Mouse (Mus musculus): ENCODE results near the gene Slc41a2.
A peak's percentile ranks its signal among the peaks of the same experiment; 100 is the strongest.
"Not testable (repeated sequence)": the region's sequence is repeated elsewhere in the genome, so short reads cannot be mapped to it uniquely, and the experiment has no call there.

Gene Slc41a2

GRCm38 (mm10) chr10:83337159-83337951 lies at the start of gene Slc41a2:
TSS of gene Slc41a2 (minus strand) at chr10:83337882.
- peak; percentile 74 for DNase-seq (ENCODE audit: low spot score)

- no peak for DNase-seq (ENCODE audit: low spot score)
These were observed 47.7 kb upstream of the Slc41a2 start for GRCm38 (mm10) chr10:83385330-83385910.

DNA sequence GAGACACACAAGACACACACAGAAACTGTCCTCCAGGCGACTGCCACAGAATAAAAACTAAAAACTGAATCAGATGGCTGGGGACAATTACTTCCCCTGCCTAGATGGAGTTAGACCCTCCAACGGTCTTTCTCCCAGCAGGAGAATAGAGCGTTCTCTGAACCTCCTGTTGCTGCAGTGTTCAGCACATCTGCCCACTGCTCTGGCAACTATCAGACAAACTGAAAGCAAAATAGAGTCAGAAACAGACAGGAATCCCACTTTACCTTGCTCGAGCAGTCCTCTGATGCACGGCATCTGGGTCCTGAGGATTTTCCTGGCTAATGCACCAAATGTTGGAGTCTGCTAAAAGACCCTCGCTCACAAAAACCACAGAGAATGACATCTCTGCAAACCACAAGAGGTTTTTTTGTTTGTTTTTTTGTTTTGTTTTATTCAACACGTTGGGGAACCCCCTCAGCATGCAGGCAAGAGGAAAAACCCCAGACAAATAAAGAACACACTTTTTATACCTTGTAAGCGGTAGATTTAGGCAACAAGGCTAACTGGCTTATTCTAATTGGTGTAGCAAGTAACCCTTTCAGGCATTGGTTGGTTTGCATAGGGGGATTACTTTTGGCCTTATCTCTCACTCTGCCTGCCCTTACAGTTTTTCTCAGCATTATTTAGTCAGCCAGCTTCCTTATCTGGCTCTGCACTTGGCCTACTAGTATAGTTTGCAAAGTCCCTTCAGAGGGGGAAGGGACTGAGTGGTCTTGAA lies 47.0 kb upstream of the Slc41a2 start:
- DNase-seq (ENCODE audit: low spot score): no peak

DNA sequence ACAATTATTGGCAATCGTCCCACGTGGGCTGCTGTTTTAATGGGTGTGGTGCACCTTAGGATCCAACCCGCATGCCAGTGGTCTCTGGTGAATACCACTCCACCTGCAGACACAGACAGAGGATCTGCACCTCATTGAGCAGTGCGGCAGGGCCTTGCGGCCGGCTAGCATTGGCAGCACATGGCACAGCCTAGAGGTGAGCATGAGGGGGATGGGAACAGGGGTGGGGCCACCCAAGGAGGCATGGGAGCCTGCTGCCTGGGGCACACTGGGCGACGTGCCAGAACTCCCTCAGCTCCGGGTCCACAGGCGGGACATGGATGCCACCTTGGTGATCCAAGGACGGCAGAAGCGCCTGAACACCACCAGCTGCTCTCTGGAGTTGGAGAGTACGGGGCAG lies 46.2 kb upstream of the Slc41a2 start:
- no peak for DNase-seq (ENCODE audit: low spot score)

DNA sequence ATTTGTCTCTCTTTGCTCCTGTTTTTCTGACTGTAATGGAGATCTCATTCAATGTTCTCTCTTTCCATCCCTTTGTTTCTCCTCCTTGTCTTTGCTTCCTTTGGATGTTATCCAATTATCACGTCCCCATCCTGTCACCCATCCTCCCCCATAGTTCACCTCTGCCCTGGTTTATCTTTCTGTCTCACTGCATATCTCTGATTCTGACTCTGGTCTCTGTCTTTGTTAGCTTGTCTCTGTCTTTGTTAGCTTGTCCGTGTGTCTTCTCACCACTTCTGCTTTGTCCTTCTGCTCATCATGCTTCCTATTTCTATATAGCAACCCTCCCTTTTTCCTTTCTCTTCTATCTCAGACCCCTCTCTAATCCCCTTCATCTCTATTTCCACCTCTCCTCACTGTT lies 45.3 kb upstream of the Slc41a2 start:
- DNase-seq (ENCODE audit: low spot score): no peak

GRCm38 (mm10) chr10:83382528-83382927 lies 44.8 kb upstream of the Slc41a2 start:
- no peak for DNase-seq (ENCODE audit: low spot score)

DNA sequence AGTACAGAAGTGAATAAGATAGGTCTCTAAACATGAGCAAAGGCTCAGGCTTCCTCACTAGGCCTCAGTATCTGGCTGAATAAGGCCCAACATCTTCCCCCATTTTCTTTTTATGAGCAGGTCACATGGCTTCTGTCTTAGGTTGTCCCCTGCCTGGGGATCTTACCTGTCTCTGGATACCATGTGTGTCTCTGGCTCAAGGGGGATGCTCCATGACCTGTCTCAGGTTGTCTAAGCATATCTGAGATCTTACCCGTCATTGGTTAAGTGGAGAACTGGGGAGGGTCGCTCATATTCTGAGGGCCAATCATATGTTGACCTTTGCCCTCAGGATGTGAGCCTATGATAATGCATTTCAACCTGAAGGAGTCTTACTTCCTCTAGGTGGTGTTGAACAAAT lies 42.8 kb upstream of the Slc41a2 start:
- DNase-seq (ENCODE audit: low spot score): no peak

DNA sequence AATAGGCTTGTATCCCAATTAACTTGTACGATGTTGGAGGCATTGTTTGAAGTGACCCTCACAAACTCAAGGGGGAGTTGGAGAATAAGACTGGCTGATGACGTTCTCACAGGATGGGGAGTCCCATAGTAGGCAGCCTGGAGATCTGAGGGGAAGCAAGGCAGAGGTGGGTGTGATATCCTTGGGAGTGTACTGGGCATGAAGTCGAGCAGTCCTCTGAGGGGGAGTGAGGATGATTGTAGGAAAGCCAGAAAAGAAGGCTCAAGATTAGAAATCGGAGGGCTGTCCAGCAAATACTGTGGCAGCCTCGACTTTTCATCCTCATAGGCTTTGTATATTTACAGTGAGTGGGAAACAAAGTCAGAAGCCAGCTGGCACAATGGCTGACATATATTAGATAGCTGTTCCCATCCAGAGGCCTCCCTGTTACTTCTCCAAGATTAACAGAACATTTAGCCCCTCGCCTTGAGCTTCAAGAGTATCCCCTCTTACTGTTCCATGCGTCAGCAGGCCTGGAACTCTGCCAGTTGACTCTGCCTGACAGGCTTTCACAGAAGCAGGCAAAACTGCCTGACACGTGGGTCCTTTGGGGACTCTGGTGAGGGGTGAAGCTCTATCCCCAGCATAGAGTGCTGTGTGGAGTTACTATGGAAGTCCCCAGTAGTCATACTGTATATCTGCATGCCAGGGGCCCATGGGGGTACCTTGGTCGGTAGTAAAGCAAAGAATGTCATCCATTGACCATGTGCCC lies 40.6 kb upstream of the Slc41a2 start:
- DNase-seq (ENCODE audit: low spot score): no peak

DNA sequence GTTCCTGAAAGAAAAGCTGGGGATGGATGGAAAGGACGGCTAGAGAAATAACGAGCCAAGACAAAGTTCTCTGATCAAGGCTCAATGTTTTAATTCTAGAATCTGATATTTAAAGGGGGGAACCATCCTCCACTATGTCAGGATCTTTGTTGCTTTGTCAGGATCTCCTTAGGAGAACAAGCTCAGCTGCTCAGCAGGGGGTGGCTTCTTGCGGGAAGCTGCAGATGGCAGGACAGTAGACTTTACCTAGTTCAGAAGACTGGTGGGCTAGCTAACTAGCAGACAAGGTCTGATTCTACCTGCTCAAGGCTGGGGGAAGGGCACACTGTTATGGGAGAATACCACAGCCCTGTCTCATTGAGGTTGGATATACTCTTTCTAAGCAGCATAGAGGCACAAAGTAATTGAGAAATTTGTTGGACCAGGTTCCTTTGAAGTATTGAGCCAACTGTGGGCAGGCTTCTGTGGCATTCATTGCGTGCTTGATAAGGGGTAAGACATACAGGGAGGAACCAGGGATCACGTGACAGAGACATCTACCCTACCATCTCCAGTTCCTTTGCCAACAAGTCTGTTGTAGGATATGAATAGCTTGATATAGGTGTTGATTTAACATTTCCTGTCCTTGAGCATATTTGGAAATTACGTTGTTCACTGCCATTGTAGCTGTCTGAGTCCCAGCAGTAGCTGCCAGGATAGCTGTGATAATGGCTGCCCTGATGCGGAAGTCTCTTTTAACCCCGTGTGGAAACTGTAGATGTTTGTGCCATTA lies 39.4 kb upstream of the Slc41a2 start:
- no peak for DNase-seq (ENCODE audit: low spot score)

DNA sequence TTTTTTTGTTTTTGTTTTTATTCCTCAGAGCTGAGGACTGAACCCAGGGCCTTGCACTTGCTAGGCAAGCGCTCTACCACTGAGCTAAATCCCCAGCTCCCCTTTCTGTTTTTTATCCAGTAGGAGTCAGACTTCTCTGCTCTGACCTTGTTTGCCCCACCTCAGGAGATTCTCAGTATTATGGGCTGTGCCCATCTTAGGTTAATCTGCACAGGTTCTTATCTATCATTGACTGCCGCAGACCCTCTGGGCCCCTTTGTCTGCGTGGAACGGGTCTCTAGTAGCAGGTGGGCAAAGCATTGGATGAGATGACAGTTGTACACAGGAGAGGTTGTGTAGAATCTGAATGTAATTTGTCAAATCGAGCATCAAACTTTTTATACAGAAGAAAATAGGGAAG lies 37.8 kb upstream of the Slc41a2 start:
- not testable (repeated sequence) for DNase-seq (ENCODE audit: low spot score)

DNA sequence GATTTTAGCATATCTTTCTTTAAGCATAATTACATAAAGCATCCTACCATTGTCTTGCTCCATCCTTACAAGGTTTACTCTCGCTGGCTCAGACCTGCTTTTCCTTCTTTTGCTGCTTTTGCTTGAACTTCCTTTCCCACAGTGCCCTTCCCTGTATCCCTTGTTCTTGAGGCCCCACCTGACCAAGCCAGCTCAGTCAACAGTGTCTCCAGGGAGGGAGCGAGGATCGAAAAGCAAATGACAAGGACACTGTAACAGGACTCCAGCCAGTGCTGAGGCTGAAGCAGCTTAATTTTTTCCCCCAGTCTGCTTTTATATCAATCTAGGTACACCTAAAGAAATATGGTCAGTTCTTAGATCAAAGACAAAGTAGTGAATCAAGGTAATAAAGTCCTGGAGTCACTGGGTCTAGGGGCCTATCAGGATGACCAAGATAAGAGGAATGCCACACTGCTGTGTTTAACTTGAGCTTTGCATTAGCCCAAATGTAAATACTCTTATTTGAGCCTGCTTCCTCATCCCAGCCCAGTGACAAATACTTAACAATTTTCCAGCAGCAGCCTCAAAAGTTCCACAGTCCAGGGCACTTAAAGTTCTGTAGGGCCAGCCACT lies 36.5 kb upstream of the Slc41a2 start:
- DNase-seq (ENCODE audit: low spot score): no peak

DNA sequence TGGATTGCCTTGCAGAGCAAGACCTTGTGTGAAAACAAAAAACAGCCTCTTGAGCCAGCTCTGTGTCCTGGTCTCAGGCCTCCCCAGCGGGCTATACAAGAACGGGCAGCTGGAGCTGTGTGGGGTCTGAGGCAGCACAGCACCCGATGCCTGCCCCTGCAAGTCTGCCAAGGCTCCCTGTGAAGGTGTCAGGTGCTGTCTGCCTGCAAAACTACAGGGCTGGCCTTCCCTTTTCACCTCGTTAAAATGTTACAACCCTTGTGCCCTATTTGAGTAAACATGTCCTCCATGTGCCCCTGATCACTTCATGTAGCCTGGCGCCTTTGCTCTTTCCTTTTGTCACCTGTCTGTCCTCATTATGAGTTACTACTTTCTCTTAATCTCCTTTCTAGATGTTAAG lies 31.2 kb upstream of the Slc41a2 start:
- DNase-seq (ENCODE audit: low spot score): no peak

GRCm38 (mm10) chr10:83363451-83363850 lies 25.8 kb upstream of the Slc41a2 start:
- no peak for DNase-seq (ENCODE audit: low spot score)

DNA sequence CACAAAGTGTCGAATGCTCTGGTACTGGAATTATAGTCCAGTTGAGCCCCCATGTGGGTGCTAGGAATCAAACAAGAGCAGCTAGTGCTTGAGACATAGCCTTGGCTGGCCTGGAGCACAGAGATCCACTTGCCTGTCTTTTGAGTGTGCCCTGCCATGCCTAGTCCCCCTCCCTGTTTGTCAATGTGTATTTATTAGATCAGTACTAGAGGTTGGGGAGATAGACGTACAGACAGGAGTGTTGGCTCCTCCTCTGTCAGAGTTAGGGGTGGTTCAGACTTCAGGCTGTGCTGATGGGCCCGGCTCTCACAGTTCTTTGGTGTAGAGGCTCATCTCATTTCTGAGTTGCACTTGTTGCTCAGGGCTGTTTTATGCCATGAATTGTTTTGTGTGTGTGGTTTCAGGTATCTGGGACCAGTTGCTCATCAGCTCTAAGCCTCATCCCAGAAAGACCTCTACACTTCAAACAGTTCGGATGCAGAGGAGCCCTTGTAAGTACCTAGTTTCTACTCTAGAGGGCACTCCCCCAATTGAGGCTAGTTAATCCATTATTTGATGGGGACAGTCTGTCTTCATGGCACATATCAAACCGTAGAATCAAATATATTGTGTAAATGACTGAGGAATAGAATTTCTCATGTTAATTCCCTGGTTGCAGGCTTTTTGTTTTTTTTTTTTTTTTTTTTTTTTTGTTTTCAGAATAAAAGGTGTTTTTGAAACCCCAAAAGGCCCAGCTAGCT lies 24.1 kb upstream of the Slc41a2 start:
- DNase-seq (ENCODE audit: low spot score): no peak

- no peak for DNase-seq (ENCODE audit: low spot score)
These were observed 22.7 kb upstream of the Slc41a2 start for GRCm38 (mm10) chr10:83360356-83360755.

GRCm38 (mm10) chr10:83359956-83360355 lies 22.3 kb upstream of the Slc41a2 start, which contains the start of gene D10Wsu102e:
TSS of gene D10Wsu102e (plus strand) at chr10:83360221.
- DNase-seq (ENCODE audit: low spot score): peak; percentile 96

GRCm38 (mm10) chr10:83359451-83359850 lies 21.8 kb upstream of the Slc41a2 start:
- no peak for DNase-seq (ENCODE audit: low spot score)

DNA sequence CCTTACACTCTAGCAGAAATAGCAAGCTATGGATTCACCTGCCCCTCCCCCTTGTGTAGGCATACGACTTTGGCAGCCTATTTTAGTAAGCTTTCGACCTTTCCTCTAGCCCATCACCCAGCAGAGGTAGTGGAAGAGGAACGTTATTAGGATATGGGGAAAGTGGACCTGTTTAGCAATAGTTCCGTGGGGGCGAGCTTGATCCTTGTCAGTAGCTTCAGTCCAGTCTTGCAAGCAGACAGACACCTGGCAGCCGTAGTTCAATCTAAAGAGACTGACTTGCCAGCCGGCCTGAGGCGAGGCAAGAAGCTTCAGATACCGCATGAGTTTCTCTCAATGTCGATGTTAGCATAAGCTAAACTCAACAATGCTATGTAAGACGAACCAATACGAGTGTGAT lies 18.7 kb upstream of the Slc41a2 start:
- DNase-seq (ENCODE audit: low spot score): no peak

GRCm38 (mm10) chr10:83354333-83354719 lies 16.6 kb upstream of the Slc41a2 start:
- no peak for DNase-seq (ENCODE audit: low spot score)

GRCm38 (mm10) chr10:83353680-83354332 lies 16.1 kb upstream of the Slc41a2 start:
- DNase-seq (ENCODE audit: low spot score): peak; percentile 45

Data from ovary, postnatal 36 days (tissue).